Mouse (Mus musculus) lung, postnatal 0 days (tissue): ENCODE measurements around the gene Plxnb2.

Source experiments
- CTCF ChIP-seq: IDR thresholded peaks from 2 replicates; pipeline ENCODE4 v1.5.1; 2016; ENCODE audit warnings: antibody characterized with exemption, mild to moderate bottlenecking
- EP300 ChIP-seq: IDR thresholded peaks from 2 replicates; pipeline ENCODE4 v1.6.1; 2016; ENCODE audit warnings: antibody characterized with exemption, mild to moderate bottlenecking, control low read depth

GRCm38 (mm10) chr15:89169431-89169830 is 11.2 kb downstream of the Plxnb2 start:
- TF ChIP-seq CTCF (no peak), EP300 (no peak)
